Mouse (Mus musculus) stomach, postnatal 0 days (tissue): ENCODE data around the gene Fxyd1. TPM values are rescaled to one million over a fixed set of nuclear protein-coding genes. Genes with fewer than 3 reads are reported as not detected.
A peak's percentile ranks its signal among the peaks of the same experiment; 100 is the strongest.

ENCODE experiments used
- ATAC-seq: fragments of 200-750 bp; cut with Nextera tagmentation; 2 replicates; pipeline ENCODE4 v1.8.0; 2017; ENCODE audit not compliant: low FRiP score, low TSS enrichment
- DNase-seq: peaks from one replicate; pipeline ENCODE4 v3.0.0-alpha.2; 2016; ENCODE audit warnings: low spot score
- H3K27ac ChIP-seq: fragments of 300-500 bp; sonication (generic); replicated peaks from 2 replicates; pipeline ENCODE4 v1.5.1; 2014; ENCODE audit warnings: mild to moderate bottlenecking, control low read depth
- H3K27me3 ChIP-seq: fragments of 300-500 bp; sonication (generic); 2 replicates; pipeline ENCODE4 v1.6.1; 2014; ENCODE audit warnings: low read length; ENCODE audit not compliant: control insufficient read depth, insufficient read depth
- H3K36me3 ChIP-seq: fragments of 300-500 bp; sonication (generic); 2 replicates; pipeline ENCODE4 v1.6.1; 2014; ENCODE audit warnings: low read length, mixed read lengths; ENCODE audit not compliant: control insufficient read depth, insufficient read depth
- H3K4me1 ChIP-seq: fragments of 300-500 bp; sonication (generic); replicated peaks from 2 replicates; pipeline ENCODE4 v1.6.1; 2014; ENCODE audit warnings: antibody characterized with exemption; ENCODE audit not compliant: control insufficient read depth, insufficient read depth
- H3K4me2 ChIP-seq: fragments of 300-500 bp; sonication (generic); replicated peaks from 2 replicates; pipeline ENCODE4 v1.6.1; 2014; ENCODE audit warnings: low read depth, mild to moderate bottlenecking, control low read depth, moderate library complexity
- H3K4me3 ChIP-seq: fragments of 300-500 bp; sonication (generic); 2 replicates; pipeline ENCODE4 v1.5.1; 2014; ENCODE audit warnings: low read depth, low read length, control low read depth
- H3K9ac ChIP-seq: fragments of 300-500 bp; sonication (generic); 2 replicates; pipeline ENCODE4 v1.6.1; 2014; ENCODE audit warnings: mild to moderate bottlenecking, low read length, control low read depth, mixed read lengths
- H3K9me3 ChIP-seq: fragments of 300-500 bp; sonication (generic); 2 replicates; pipeline ENCODE4 v1.6.1; 2016; ENCODE audit warnings: low read length; ENCODE audit not compliant: control insufficient read depth
- CTCF ChIP-seq: IDR thresholded peaks from 2 replicates; pipeline ENCODE4 v1.5.1; 2016; ENCODE audit warnings: antibody characterized with exemption, low read depth, mild to moderate bottlenecking, moderate library complexity
- EP300 ChIP-seq: optimal IDR thresholded peaks from 2 replicates; pipeline ENCODE3; 2016; ENCODE audit warnings: antibody characterized with exemption
- WGBS: fragments of 180-500 bp; shearing (Covaris S2); extraction: QIAGEN DNeasy Blood & Tissue Kit; methylation state at CpG from one replicate; pipeline ENCODE4 v1.1.7; 2014; 5-methylcytosine and 5-hydroxymethylcytosine counted together
- polyA plus RNA-seq: library from polyadenylated mRNA; unstranded; fragments of >200 nt; fragmentation: Nextera tagmentation; extraction: Ambion mirVana; gene quantifications from 2 replicates; pipeline ENCODE4 v1.2.1, GENCODE M21; 2015

Fxyd1 gene
- polyA plus RNA-seq, 1 experiment from 2014 or later = 177 TPM

DNA sequence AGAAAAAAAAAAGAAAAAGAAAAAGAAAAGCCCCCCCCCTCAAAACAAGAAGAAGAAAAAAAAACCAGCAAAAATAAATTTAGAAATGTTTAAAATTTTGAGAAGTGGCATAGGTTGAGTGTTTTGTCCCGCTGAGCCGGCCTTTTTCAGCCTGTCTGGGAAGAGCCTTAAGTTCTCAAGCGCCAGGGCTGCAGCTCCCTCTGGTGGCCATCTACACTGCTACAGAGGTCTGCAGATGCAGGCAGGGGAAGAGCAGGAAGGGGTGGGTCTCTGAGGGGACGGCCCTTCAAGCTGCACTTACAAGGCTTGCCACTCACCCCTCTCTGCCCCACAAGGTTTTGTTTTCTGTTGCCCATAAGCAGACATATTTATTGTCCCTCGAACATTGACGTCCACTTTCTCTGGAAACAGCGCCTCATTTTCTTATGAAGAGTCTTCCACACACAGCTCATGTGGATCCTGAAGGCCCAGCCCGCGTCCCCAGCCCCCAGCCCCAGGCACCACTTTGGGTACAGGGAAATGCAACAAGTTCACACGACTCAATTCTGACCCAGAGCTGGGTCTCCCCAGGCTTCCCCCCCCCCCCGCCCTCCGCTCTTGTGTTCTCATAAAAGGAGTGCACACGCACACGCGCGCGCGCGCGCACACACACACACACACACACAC lies 40.7 kb upstream of the Fxyd1 start:
- 48% methylated on average over 20 of the region's 20 CpGs for WGBS
- no peaks in the 10 kb centered on the region for H3K9me3 ChIP-seq
- peak; percentile 98 for TF ChIP-seq CTCF
- no peak for TF ChIP-seq EP300
- no peaks in the 10 kb centered on the region for H3K36me3 ChIP-seq
- no peak overlapping the region for H3K27ac ChIP-seq
- no peaks in the 10 kb centered on the region for H3K27me3 ChIP-seq
- ATAC-seq = peak; percentile 89
- no peak overlapping the region for H3K4me3 ChIP-seq
- H3K9ac ChIP-seq = 0 out of 2 replicates have a peak overlapping the region, but pooled peaks have one; percentile 18
- peak overlapping the region; percentile 41 for H3K4me2 ChIP-seq
- H3K4me1 ChIP-seq = no peaks in the 10 kb centered on the region
- peak; percentile 91 for DNase-seq

DNA sequence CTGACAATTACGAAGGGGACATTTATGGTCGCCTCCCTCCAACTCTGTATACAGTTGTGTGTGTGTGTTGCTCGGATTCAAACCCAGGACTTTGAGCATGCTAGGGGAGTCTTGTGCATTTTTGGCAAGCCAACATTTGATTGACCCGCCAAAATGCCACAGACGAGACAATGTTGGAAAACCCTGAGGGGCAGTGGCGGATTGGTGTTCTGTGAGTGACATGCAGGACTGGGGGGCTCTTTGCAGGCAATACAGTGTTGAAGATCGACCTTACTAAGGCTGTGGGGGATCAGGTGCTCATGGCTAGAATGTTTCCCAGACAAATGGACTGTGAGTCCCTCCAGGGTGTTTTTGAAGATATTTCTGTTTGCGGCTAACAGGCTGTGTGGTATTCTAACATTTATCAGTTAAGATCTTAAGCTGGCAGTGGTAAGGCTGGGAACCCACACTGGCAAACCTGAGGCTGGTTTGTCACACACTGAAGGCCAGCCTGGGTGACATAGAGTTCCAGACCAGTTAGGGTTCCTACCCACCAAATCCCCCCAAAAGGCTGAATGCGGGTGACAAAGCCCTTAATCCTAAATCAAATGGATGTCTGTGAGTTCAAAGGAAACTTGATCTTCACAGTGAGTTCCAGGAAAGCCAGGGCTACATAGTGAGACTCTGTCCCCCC lies 40.0 kb upstream of the Fxyd1 start:
- no peak for DNase-seq
- Histone ChIP-seq H3K27me3 (no peaks in the 10 kb centered on the region), H3K9ac (no peak overlapping the region), H3K9me3 (no peaks in the 10 kb centered on the region), H3K4me3 (no peak overlapping the region), H3K27ac (no peak overlapping the region; the same call in 1 of the 2 replicates), H3K36me3 (no peaks in the 10 kb centered on the region), H3K4me1 (no peaks in the 10 kb centered on the region), H3K4me2 (no peak overlapping the region)
- TF ChIP-seq EP300 (no peak), CTCF (no peak)
- no peak for ATAC-seq
- WGBS = 75% methylated on average over 9 of the region's 9 CpGs

DNA sequence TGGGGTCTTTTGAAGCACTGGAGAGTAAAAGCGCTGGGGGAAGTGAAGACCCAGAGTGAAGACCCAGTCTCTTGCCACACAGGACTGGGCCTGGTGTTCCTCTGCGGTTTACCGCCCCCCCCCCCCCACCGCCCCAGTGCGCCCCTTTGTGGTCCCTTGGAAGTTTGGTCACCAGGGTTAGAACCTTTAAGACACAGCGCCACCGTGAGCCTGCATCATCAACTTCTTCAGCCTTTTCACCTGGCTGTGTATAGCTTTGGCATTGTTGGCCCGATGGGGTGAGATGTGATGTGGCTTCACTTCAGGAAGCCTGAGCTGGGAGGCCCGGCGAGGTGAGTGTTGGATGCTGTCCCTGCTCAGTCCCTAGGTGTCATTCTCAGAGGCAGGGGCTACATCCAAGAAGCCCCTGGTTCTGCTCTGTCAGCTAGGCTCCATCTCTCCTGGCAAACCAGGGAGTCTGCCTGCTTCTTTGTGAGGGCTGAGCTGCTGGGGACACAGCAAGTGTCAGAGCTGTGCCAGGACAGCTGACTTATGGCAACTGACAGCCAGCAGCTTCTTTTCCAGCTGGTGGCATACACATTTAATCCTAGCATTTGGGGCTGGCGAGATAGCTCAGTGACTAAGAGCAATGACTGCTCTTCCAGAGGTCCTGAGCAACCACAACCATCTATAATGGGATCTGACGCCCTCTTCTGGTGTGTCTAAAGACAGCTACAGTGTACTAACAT lies 37.9 kb upstream of the Fxyd1 start:
- TF ChIP-seq CTCF (peak; percentile 53), EP300 (no peak)
- H3K4me1 ChIP-seq = no peaks in the 10 kb centered on the region
- no peak overlapping the region for H3K4me2 ChIP-seq
- no peak overlapping the region for H3K4me3 ChIP-seq
- no peak overlapping the region for H3K9ac ChIP-seq
- H3K27me3 ChIP-seq = no peaks in the 10 kb centered on the region
- WGBS = 24% methylated on average over 12 of the region's 12 CpGs
- ATAC-seq (no peak), DNase-seq (no peak)
- H3K9me3 ChIP-seq = no peaks in the 10 kb centered on the region
- no peaks in the 10 kb centered on the region for H3K36me3 ChIP-seq
- H3K27ac ChIP-seq = no peak overlapping the region

DNA sequence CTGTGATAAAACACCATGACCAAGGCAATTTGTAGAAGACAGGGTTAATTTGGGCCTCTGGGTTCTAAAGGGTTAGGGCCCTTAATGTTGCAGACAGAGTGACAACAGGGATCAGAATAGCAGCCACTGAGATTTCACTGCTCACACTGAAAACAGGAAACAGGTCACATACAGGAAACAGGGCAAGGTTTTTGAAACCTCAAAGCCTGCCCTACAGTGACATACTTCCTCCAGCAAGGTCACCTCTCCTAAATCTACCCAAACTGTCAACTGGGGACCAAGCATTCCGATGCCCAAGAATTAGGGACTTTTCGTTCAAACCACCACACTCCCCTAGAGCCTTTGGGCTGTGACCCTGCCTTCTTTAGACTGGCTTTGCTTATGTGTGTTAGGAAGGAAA lies 32.7 kb upstream of the Fxyd1 start:
- no peak for DNase-seq
- Histone ChIP-seq H3K9ac (no peak overlapping the region), H3K27ac (no peak overlapping the region), H3K4me1 (peaks cover 2% of the 10 kb centered on the region; the same call in 1 of the 2 replicates), H3K27me3 (no peaks in the 10 kb centered on the region), H3K9me3 (no peaks in the 10 kb centered on the region), H3K36me3 (no peaks in the 10 kb centered on the region), H3K4me3 (no peak overlapping the region), H3K4me2 (no peak overlapping the region)
- ATAC-seq = no peak
- no peak for TF ChIP-seq EP300
- TF ChIP-seq CTCF = no peak
- WGBS = 84% methylated on average over 2 of the region's 2 CpGs

DNA sequence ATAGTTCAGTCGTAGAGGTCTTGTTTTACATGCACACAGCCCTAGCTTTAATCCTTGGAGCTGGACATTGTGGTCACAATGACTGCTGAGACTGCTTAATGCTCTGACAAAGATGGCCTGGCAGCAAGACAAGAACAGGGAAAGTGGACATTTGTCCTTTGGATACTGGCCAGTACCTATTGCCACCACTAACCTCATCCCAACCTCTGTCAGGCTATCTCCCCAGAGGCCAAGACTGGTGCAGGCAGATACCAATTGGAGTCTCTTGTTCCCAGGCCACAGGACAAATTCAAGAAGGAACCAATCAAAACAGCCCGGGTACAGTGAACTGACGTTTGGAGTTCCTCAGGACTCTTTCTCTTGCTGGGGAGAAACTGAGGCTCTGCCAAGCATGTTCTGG lies 31.2 kb upstream of the Fxyd1 start:
- no peaks in the 10 kb centered on the region for H3K9me3 ChIP-seq
- H3K9ac ChIP-seq = no peak overlapping the region
- no peak overlapping the region for H3K4me3 ChIP-seq
- DNase-seq (no peak), ATAC-seq (no peak)
- no peak for TF ChIP-seq CTCF
- TF ChIP-seq EP300 = no peak
- H3K4me2 ChIP-seq = no peak overlapping the region
- H3K4me1 ChIP-seq = peaks cover 3% of the 10 kb centered on the region; the same call in 1 of the 2 replicates
- no peaks in the 10 kb centered on the region for H3K36me3 ChIP-seq
- no peaks in the 10 kb centered on the region for H3K27me3 ChIP-seq
- H3K27ac ChIP-seq = no peak overlapping the region
- 70% methylated on average over 3 of the region's 3 CpGs for WGBS

DNA sequence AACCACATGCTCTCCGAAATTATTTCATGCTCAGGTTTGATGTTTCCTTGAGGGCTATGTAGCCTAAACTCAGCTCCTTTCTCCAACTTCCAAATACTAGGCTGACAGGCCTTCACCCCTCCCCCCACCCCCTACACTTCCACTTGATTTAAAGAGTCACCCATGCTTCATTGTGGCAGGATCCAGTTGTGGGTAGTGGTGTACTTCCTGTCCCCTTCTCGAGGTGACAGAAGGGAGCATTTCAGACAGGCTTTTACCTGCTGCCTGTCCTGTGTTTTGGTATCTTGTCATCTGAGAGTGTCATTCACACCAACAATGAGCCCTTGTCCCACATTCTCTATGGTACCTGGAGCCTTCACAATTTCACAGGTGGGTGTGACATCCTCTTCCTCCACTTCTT lies 30.3 kb upstream of the Fxyd1 start:
- DNase-seq (no peak), ATAC-seq (no peak)
- H3K9ac ChIP-seq = no peak overlapping the region
- no peak overlapping the region for H3K27ac ChIP-seq
- TF ChIP-seq CTCF (no peak), EP300 (no peak)
- 45% methylated on average over 2 of the region's 2 CpGs for WGBS
- no peaks in the 10 kb centered on the region for H3K36me3 ChIP-seq
- peaks cover 3% of the 10 kb centered on the region; the same call in 1 of the 2 replicates for H3K4me1 ChIP-seq
- no peak overlapping the region for H3K4me3 ChIP-seq
- no peak overlapping the region for H3K4me2 ChIP-seq
- no peaks in the 10 kb centered on the region for H3K27me3 ChIP-seq
- no peaks in the 10 kb centered on the region for H3K9me3 ChIP-seq
